Mouse (Mus musculus): ENCODE data around the gene Pold4.

Gene Pold4

GRCm38 (mm10) chr19:4231253-4232185 is at the start of gene Pold4:
TSS of gene Pold4 (plus strand) at chr19:4231899.
- peak; percentile 87 to 91 for DNase-seq (ENCODE audit: low spot score in 2 of 2)

GRCm38 (mm10) chr19:4183689-4184088 is 48.0 kb upstream of the Pold4 start:
- no peak for DNase-seq (ENCODE audit: low spot score in 2 of 2)

- peak; percentile 40 to 48 for DNase-seq (ENCODE audit: low spot score in 2 of 2)
Observed at GRCm38 (mm10) chr19:4184976-4185975, 46.4 kb upstream of the Pold4 start.

GRCm38 (mm10) chr19:4187303-4187702 is 44.4 kb upstream of the Pold4 start:
- no peak for DNase-seq (ENCODE audit: low spot score in 2 of 2)

- DNase-seq (ENCODE audit: low spot score in 2 of 2) = no peak
Observed at GRCm38 (mm10) chr19:4189051-4189620, 42.6 kb upstream of the Pold4 start.

- peak; percentile 58 to 67 for DNase-seq (ENCODE audit: low spot score in 2 of 2)
Observed at GRCm38 (mm10) chr19:4190831-4191334, 40.8 kb upstream of the Pold4 start, which contains the start of gene Tbc1d10c. TSS of gene Tbc1d10c (minus strand) at chr19:4191284.

GRCm38 (mm10) chr19:4191528-4192250 is 40.0 kb upstream of the Pold4 start, which contains the start of gene Ppp1ca:
TSS of gene Ppp1ca (plus strand) at chr19:4192065.
- DNase-seq (ENCODE audit: low spot score in 2 of 2) = peak; percentile 98 to 99

GRCm38 (mm10) chr19:4192251-4192985 is 39.3 kb upstream of the Pold4 start:
- no peak for DNase-seq (ENCODE audit: low spot score in 2 of 2)

- DNase-seq (ENCODE audit: low spot score in 2 of 2) = no peak
Observed at GRCm38 (mm10) chr19:4193129-4193528, 38.6 kb upstream of the Pold4 start.

- no peak for DNase-seq (ENCODE audit: low spot score in 2 of 2)
Observed at GRCm38 (mm10) chr19:4194021-4194724, 37.5 kb upstream of the Pold4 start.

- no peak for DNase-seq (ENCODE audit: low spot score in 2 of 2)
Observed at GRCm38 (mm10) chr19:4194776-4195650, 36.7 kb upstream of the Pold4 start.

GRCm38 (mm10) chr19:4196048-4196447 is 35.7 kb upstream of the Pold4 start:
- DNase-seq (ENCODE audit: low spot score in 2 of 2) = no peak

GRCm38 (mm10) chr19:4196548-4196947 is 35.2 kb upstream of the Pold4 start:
- DNase-seq (ENCODE audit: low spot score in 2 of 2) = no peak

GRCm38 (mm10) chr19:4197180-4197579 is 34.5 kb upstream of the Pold4 start:
- DNase-seq (ENCODE audit: low spot score in 2 of 2) = no peak

- DNase-seq (ENCODE audit: low spot score in 2 of 2) = peak; percentile 90 to 92
Observed at GRCm38 (mm10) chr19:4201291-4201909, 30.3 kb upstream of the Pold4 start, which contains the start of gene Rad9a. TSS of gene Rad9a (minus strand) at chr19:4201662.

- no peak for DNase-seq (ENCODE audit: low spot score in 2 of 2)
Observed at GRCm38 (mm10) chr19:4202149-4202548, 29.6 kb upstream of the Pold4 start.

- no peak for DNase-seq (ENCODE audit: low spot score in 2 of 2)
Observed at GRCm38 (mm10) chr19:4203148-4203547, 28.6 kb upstream of the Pold4 start.

Data from spleen, postnatal 14 days (tissue).